Mouse (Mus musculus): ENCODE measurements at regions not wholly inside any gene's neighbourhood (a gene's known extent, or its start where the extent isn't known, plus 50 kb on each side); places are given as distances from the start of the nearest gene placed in this dataset.
A peak's percentile ranks its signal among the peaks of the same experiment; 100 is the strongest.

DNA sequence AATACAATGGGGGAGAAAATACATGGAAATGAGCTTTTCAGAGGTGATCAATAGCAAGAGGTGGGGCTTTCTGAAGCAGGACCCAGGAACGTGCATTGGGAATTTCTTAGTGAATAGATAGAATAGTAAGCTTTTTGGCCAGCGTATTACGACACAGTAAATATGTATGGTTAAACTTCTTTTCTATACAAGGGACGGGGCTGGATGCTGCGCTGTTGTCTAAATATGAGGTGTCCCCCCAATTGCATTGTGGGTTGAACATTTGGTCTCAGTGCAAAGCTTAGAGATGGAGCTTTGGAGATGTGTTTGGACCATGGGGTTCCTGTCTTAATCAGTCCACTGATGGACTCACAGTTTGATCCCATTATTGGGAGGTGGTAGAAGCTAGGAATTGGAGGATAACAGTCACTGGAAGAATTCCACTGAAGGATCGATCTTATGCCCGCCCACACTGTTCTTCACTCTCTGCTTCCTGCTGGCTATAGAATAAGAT is 168.6 kb downstream of the Gm19410 start:
- no peak for DNase-seq
- WGBS: 94% methylated on average over 7 of the region's 7 CpGs
- Histone ChIP-seq H3K4me1 (ENCODE audit: control insufficient read depth, insufficient read depth, low read length) (no peaks in the 10 kb centered on the region), H3K4me3 (ENCODE audit: insufficient read depth, low read depth, low read length) (no peak overlapping the region), H3K36me3 (ENCODE audit: control insufficient read depth, insufficient read depth, low read length) (no peaks in the 10 kb centered on the region), H3K27ac (ENCODE audit: insufficient read depth, low read depth, low read length) (no peak overlapping the region), H3K27me3 (replicated peaks; ENCODE audit: control insufficient read depth, insufficient read depth, low read length) (no peaks in the 10 kb centered on the region)
- no peak for TF ChIP-seq CTCF (conservative IDR thresholded peaks at IDR 0.05; ENCODE audit: insufficient read depth, insufficient read length, low read depth, low read length)
- TF ChIP-seq POLR2A (IDR thresholded peaks at IDR 0.05; ENCODE audit: low read depth, low read length): no peak

DNA sequence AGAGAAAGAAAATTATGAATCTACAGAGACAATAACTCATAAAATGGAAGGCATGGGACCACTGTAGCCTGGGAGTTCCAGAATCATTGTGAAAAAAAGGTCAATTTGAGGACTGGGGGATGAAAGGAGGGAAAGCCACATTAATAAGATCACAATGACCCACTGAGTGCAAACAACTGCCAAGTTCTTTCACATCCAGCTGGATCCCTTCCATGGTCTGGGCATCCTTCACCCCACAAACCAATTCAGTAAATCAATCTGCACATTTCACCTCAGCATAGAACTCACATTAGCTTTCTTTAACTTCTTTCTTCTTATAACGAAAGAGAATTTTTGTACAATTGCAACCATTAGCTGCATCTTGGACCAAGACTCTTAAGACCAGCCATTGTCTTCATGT is 169.4 kb downstream of the Gm19410 start:
- no peaks in the 10 kb centered on the region for H3K4me1 ChIP-seq (ENCODE audit: control insufficient read depth, insufficient read depth, low read length)
- H3K27me3 ChIP-seq (replicated peaks; ENCODE audit: control insufficient read depth, insufficient read depth, low read length): no peaks in the 10 kb centered on the region
- H3K27ac ChIP-seq (ENCODE audit: insufficient read depth, low read depth, low read length): no peak overlapping the region
- 89% methylated on average over 1 of the region's 1 CpGs for WGBS
- H3K4me3 ChIP-seq (ENCODE audit: insufficient read depth, low read depth, low read length): no peak overlapping the region
- no peaks in the 10 kb centered on the region for H3K36me3 ChIP-seq (ENCODE audit: control insufficient read depth, insufficient read depth, low read length)
- TF ChIP-seq CTCF (conservative IDR thresholded peaks at IDR 0.05; ENCODE audit: insufficient read depth, insufficient read length, low read depth, low read length) (no peak), POLR2A (IDR thresholded peaks at IDR 0.05; ENCODE audit: low read depth, low read length) (no peak)
- no peak for DNase-seq

DNA sequence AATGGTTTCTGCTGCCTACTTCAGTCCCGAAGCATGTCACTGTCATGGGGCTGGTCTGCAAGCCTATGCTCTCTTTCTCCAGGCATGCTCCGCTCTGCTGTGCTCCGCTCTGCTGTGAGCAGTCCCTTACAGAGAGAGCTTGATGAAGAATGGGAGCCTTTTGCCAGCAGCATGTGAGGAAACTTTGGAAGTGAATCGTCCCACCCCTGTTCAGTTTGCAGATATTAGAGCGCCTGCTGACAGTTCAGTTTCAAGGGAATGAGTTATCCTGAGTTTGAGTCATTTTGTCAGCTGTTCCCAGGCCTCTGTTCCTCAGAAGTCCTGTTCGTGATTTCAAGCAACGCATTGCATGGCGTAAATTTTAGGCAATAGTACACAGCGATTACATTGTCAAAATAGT is 173.6 kb downstream of the Gm19410 start:
- no peak for DNase-seq
- Histone ChIP-seq H3K4me3 (ENCODE audit: insufficient read depth, low read depth, low read length) (no peak overlapping the region), H3K36me3 (ENCODE audit: control insufficient read depth, insufficient read depth, low read length) (no peaks in the 10 kb centered on the region), H3K27ac (ENCODE audit: insufficient read depth, low read depth, low read length) (no peak overlapping the region), H3K27me3 (replicated peaks; ENCODE audit: control insufficient read depth, insufficient read depth, low read length) (no peaks in the 10 kb centered on the region), H3K4me1 (ENCODE audit: control insufficient read depth, insufficient read depth, low read length) (no peaks in the 10 kb centered on the region)
- TF ChIP-seq POLR2A (IDR thresholded peaks at IDR 0.05; ENCODE audit: low read depth, low read length) (no peak), CTCF (conservative IDR thresholded peaks at IDR 0.05; ENCODE audit: insufficient read depth, insufficient read length, low read depth, low read length) (no peak)
- 92% methylated on average over 9 of the region's 9 CpGs for WGBS

DNA sequence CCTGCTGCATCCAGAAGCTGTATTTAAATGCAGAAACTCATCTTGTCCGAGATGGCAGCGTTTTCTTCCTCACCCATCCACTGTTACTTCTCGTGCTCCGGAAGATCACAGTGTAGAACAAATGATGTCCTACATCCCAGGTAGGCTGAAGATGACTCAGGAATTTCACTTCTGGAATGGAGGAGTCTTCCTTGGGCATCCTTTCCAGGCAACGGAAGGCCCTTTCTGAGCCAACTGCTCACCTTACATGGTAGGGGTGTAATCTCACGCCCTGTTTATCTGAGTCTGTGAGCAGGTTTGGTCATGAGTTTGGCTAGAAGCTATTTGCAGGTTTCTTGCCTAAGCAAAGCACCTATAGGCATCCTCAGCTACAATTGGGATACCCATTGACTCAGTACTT is 176.9 kb downstream of the Gm19410 start:
- H3K4me1 ChIP-seq (ENCODE audit: control insufficient read depth, insufficient read depth, low read length): no peaks in the 10 kb centered on the region
- no peaks in the 10 kb centered on the region for H3K36me3 ChIP-seq (ENCODE audit: control insufficient read depth, insufficient read depth, low read length)
- 93% methylated on average over 6 of the region's 6 CpGs for WGBS
- H3K27me3 ChIP-seq (replicated peaks; ENCODE audit: control insufficient read depth, insufficient read depth, low read length): no peaks in the 10 kb centered on the region
- DNase-seq: no peak
- no peak for TF ChIP-seq CTCF (conservative IDR thresholded peaks at IDR 0.05; ENCODE audit: insufficient read depth, insufficient read length, low read depth, low read length)
- no peak for TF ChIP-seq POLR2A (IDR thresholded peaks at IDR 0.05; ENCODE audit: low read depth, low read length)
- H3K4me3 ChIP-seq (ENCODE audit: insufficient read depth, low read depth, low read length): no peak overlapping the region
- no peak overlapping the region for H3K27ac ChIP-seq (ENCODE audit: insufficient read depth, low read depth, low read length)

DNA sequence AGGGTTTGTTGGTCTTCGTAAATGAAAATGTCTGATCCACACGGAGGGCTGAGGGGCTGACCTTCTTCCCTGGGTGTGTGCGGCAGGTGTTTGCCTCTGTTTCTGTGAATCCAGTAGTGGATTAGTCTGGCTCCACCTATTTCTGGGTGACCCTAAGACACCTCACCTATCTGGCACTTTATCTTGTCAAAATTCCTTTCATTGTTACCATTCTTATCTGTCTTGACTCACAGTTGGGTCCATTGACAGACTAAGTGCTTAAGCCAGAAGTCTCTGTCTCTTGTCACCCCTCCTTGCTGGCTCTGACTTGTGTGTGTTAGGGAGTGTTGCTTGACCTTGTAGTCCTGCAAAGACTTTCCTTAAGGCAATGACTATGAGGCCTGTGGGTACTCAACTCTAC is 178.1 kb downstream of the Gm19410 start:
- Histone ChIP-seq H3K27me3 (replicated peaks; ENCODE audit: control insufficient read depth, insufficient read depth, low read length) (no peaks in the 10 kb centered on the region), H3K27ac (ENCODE audit: insufficient read depth, low read depth, low read length) (no peak overlapping the region), H3K36me3 (ENCODE audit: control insufficient read depth, insufficient read depth, low read length) (no peaks in the 10 kb centered on the region), H3K4me3 (ENCODE audit: insufficient read depth, low read depth, low read length) (no peak overlapping the region), H3K4me1 (ENCODE audit: control insufficient read depth, insufficient read depth, low read length) (no peaks in the 10 kb centered on the region)
- 93% methylated on average over 3 of the region's 3 CpGs for WGBS
- TF ChIP-seq CTCF (conservative IDR thresholded peaks at IDR 0.05; ENCODE audit: insufficient read depth, insufficient read length, low read depth, low read length) (no peak), POLR2A (IDR thresholded peaks at IDR 0.05; ENCODE audit: low read depth, low read length) (no peak)
- no peak for DNase-seq

DNA sequence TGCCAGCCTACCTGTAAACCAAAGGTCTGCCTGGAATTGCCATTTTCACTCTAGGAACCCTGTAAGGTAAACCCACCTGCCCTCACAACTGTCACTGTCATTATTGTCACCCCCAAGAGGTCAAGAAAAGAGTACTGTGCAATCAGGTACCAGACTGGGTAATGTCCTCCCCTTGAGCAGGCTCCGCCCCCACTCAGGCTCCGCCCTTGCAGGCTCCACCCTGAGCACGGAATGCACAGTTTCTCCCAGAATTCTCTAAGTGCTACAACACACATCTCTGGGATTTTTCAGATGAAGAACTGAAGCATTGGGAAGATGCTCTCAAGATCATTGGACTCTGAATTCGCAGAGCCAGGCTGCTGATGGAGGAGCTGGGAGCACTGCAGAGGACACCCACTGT is 178.9 kb downstream of the Gm19410 start:
- Histone ChIP-seq H3K4me3 (ENCODE audit: insufficient read depth, low read depth, low read length) (no peak overlapping the region), H3K27me3 (replicated peaks; ENCODE audit: control insufficient read depth, insufficient read depth, low read length) (no peaks in the 10 kb centered on the region), H3K36me3 (ENCODE audit: control insufficient read depth, insufficient read depth, low read length) (no peaks in the 10 kb centered on the region), H3K4me1 (ENCODE audit: control insufficient read depth, insufficient read depth, low read length) (no peaks in the 10 kb centered on the region), H3K27ac (ENCODE audit: insufficient read depth, low read depth, low read length) (no peak overlapping the region)
- 92% methylated on average over 4 of the region's 4 CpGs for WGBS
- TF ChIP-seq POLR2A (IDR thresholded peaks at IDR 0.05; ENCODE audit: low read depth, low read length) (no peak), CTCF (conservative IDR thresholded peaks at IDR 0.05; ENCODE audit: insufficient read depth, insufficient read length, low read depth, low read length) (no peak)
- no peak for DNase-seq

DNA sequence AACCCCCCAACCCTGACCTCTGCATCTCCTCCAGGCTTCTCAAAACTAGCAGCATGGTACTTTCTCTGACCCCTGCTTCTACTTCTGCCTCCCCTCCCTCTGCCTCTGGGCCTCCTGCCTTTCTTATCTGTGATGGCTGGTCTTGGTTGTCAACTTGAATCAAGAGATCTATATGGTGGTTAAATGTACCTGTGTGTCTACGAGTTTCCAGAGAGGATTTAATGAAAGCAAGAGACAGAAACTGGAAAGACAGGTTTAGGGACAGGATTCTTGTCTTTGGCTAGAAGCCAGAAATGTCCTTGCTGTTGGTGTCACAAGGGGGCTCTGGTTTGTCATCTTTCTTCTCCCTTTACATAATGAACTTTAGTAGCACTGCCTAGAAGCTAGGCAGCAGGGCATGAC is 180.9 kb downstream of the Gm19410 start:
- peak; percentile 27 for DNase-seq

DNA sequence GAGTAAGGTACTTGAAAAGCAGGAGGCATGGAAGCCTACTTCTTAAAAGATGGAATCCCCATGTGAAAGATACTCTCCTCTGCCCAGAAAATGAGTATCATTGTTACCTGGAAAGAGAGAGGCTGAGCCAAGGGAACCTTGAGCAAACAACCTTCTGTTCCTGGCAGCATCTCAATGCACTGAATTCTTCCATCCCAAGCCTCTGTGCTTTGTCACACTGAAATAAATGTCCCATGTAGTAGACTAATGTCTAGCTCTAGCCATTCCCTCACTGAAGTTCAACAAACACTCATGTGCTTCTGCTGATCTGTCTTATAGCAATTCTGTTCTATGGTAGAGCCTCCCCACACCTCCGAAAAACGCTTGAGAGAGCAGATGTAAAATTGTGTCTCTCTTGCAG is 182.6 kb downstream of the Gm19410 start:
- TF ChIP-seq CTCF (conservative IDR thresholded peaks at IDR 0.05; ENCODE audit: insufficient read depth, insufficient read length, low read depth, low read length) (no peak), POLR2A (IDR thresholded peaks at IDR 0.05; ENCODE audit: low read depth, low read length) (no peak)
- no peak for DNase-seq
- no peak overlapping the region for H3K27ac ChIP-seq (ENCODE audit: insufficient read depth, low read depth, low read length)

More for the DNA sequence above, 180.9 kb downstream of the Gm19410 start:
- no peaks in the 10 kb centered on the region for H3K4me1 ChIP-seq (ENCODE audit: control insufficient read depth, insufficient read depth, low read length)
- TF ChIP-seq CTCF (conservative IDR thresholded peaks at IDR 0.05; ENCODE audit: insufficient read depth, insufficient read length, low read depth, low read length): no peak
- no peak for TF ChIP-seq POLR2A (IDR thresholded peaks at IDR 0.05; ENCODE audit: low read depth, low read length)
- no peaks in the 10 kb centered on the region for H3K36me3 ChIP-seq (ENCODE audit: control insufficient read depth, insufficient read depth, low read length)
- WGBS: 31% methylated on average over 1 of the region's 1 CpGs
- no peak overlapping the region for H3K27ac ChIP-seq (ENCODE audit: insufficient read depth, low read depth, low read length)
- H3K4me3 ChIP-seq (ENCODE audit: insufficient read depth, low read depth, low read length): no peak overlapping the region
- no peaks in the 10 kb centered on the region for H3K27me3 ChIP-seq (replicated peaks; ENCODE audit: control insufficient read depth, insufficient read depth, low read length)

More for the DNA sequence above, 182.6 kb downstream of the Gm19410 start:
- Histone ChIP-seq H3K4me3 (ENCODE audit: insufficient read depth, low read depth, low read length) (no peak overlapping the region), H3K4me1 (ENCODE audit: control insufficient read depth, insufficient read depth, low read length) (no peaks in the 10 kb centered on the region), H3K27me3 (replicated peaks; ENCODE audit: control insufficient read depth, insufficient read depth, low read length) (no peaks in the 10 kb centered on the region), H3K36me3 (ENCODE audit: control insufficient read depth, insufficient read depth, low read length) (no peaks in the 10 kb centered on the region)
- 71% methylated on average over 2 of the region's 2 CpGs for WGBS
